Mouse (Mus musculus) right cerebral cortex, postnatal 10 days (tissue): ENCODE measurements around the gene Olfr958.
A peak's percentile ranks its signal among the peaks of the same experiment; 100 is the strongest.

Experiments
- DNase-seq, 2 experiments: peaks; one replicate each; pipeline ENCODE4 v3.0.0; 2021; ENCODE audit warnings: low spot score in 2 of 2

The Olfr958 gene

DNA sequence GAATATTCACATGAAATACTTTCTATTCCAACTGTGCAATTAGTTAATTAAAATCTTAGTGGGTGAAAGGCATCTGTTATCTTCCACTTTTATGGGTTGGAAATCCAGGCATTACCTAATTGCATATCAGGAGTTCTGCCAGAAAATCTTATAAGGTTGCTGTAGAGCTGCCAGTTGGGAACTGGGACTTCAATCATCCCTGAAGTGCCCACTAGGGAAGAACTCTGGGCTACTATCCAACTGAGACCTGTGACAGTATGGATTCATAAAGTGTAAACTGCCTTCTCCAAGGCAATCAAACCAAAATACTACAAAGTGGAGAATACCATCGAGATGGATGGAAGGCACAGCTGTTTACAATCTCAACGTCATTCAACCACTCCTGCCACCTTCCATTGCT lies at the start of gene Olfr958:
Gene Olfr958 (minus strand): TSS at position 109 of the 400 bp plus-strand sequence.
- no peak for DNase-seq

DNA sequence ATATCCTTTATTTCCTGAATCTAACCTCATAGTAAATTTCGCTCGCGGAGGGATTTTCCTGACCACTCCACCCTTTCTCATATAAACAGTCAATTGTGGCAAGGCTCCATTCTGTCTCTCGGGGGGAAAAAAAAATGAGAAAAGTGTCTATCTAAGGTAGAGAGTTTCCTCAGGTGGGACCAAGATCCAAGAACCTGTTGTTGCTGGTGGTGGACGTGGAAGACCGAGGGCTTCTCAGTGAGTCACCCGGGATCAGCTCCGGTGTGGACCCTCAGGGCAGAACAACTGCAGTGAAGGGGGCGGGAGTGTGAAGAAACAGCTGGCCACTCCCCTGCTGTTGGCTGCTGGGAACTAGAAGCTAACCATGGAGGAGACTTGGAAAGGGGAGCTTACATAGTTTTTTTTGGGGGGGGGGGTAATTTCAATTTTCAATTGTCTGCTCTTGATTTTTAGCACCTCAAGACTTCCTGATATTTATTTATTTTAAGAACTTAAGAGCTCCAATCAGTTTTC lies 49.5 kb upstream of the Olfr958 start:
- peak; percentile 24 to 25 for DNase-seq

DNA sequence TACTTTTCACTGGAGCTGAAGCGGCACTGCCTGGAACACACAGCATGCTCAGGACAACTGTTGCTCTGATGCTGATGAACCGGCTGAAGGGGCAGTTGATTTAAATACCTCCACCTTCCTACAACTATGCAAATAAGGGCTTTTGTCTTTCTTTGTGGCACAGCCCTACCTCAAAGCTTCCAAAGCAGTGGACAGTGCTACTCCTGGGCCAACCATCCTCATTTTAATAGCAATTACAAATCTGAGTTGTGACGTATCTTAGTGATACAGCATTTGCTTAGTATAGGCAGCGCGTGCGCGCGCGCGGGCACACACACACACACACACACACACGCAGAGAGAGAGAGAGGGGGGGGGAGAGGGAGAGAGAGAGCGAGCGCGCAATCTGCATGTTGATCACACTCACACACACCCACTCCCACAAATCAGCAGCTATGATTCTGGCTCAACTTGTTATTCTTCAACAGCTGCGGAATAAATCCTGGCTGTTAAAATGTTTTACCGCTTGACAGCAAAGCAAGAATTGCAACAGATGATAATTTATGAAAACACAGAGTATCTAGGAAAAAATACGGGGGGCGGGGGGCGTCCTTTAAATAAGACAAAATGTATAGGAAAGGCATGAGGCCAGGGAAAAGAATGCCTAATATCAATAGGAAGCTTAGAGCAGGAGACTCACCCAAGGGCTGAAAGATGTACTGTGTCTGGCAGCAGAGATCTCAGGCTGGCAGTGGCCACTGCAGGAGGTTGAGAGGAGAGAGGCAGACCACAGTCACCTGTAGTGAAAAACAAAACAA lies 48.9 kb upstream of the Olfr958 start:
- DNase-seq: peak; percentile 63 to 65

DNA sequence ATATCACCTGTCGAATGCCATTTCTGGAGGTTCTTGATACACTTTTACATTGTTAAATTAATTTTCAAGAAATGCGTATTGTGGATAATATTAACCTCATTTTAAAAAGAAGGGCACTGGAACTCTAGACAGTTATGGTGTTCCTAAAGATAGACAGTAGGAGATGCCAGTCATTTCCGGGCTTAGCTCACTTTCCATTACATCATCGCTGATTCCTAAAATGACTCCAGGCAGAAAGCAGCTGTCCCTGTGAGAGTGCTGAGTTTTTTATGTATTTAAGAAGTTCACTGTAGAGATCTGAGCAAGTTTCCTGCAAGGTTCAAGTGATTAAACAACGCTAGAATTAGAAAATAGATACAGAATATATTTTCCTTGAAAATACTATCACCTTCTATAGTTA lies 23.2 kb upstream of the Olfr958 start:
- no peak for DNase-seq

DNA sequence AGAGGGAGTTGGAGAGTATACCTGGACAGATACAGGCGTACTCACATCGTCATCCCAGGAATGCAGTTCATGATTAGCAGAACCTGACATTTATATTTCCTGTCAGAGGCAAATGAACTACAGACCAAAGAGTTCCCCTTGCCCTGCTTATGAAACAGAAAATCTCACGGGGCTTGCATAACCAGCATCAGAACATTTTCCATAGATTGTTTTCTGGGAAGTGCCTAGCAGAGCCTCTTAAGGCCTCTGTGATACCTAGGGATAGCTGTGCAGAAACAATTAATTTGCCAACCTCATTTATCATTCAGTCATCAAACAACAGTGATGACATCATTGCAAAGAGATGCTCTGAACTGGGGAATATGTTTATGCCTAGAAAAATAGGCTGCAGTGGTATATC lies 21.6 kb upstream of the Olfr958 start, which contains the start of gene Olfr959:
Gene Olfr959 (minus strand): TSS at position 101 of the 400 bp plus-strand sequence.
- DNase-seq: no peak

DNA sequence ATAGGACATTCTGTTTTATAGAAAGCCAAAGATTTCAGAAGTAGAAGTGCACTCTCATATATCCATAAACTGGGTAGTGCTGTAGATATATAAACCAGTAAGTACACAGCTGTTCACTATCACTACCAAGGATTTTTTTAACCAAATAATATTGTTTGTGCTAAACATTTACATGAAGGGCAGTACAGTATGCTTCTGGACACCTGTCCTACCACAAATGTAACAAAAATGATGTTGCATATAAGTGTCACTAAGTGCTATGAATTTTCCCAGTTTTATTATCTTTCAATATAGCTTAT lies 4.4 kb upstream of the Olfr958 start:
- no peak for DNase-seq

DNA sequence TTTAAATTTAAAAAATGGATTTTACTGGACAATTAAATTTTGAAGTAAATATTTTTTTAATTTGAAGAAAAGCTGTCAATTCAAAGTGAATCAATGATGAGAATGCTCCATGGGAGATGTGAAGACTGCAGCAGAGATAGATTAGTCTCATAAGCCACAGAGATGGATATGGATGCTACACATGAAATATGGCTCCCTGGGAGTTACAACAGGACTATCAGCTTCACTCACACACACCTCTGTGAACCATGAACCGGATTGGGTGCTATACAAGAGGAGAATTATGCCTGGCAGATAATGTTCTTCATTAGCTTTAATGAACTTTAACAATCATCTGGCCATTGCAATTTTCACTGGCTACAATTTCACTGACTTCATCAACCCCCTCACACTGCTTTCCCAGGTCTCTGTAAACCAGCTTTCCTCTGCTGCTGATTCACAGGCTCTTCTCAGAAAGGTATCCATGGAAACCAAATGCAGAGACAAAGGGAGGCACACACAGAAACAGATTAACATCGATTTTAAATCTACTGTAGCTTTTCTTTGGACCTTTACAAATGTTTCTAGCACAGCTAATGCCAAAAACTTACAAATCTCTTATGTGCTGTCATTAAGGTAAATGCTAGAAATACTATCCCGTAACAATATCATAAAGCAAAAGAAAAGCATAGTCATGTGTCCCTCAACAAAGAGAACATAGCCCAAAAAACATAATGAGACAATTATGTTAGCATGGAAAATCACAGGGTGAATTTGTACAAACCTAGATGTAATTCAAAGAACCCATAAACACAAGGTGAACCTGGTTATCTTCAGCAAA lies 3.9 kb upstream of the Olfr958 start:
- DNase-seq: peak; percentile 27 to 45

DNA sequence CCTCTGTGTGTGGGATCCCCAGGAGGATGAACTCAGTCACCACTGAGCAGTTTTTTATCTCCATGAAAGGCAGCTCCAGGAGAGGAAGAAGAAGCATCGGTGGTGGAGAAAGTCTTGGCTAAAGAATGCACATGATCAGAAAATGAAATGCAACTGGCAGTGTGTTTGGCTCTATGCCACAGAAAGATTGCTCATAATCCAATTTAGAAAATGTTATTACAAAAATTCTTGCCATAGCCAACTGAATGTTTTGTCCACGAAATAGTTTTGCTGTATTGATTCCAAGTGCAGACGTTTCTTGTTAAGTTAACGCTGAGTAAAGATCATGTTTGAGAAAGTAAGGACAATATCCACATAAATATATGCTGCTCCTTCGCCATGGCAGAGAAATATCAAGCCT lies 3.0 kb downstream of the Olfr958 start:
- no peak for DNase-seq

DNA sequence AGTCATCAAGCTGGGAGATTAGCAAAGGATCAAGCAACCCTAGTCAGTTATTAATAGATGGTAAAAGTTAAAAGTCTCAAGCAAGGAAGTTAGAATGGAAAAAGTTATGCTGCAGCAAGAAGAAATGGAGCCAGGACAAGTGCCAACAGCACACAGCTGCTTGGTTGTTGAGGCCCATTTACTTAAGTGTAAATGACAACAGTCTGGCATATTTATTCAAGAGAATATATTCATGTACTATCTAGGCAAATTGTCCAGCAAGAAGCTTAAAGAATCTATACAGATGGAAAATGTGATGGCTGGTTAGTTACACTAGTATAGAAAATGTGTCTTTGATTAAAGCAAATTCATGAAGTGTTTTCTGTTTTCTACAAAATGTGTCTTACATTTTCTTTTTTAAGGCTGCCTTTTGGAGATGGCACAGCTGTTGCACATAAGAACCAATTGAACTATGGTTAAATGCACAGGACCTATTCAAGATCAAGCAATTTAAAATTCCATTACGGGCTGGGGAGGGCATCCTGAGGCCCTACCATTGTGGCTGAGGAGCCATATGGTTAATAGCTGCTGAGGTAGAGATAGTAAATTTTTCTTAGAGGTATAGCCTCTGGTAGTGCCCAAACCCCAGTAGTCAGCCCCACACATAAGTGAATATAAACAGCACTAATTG lies 30.1 kb downstream of the Olfr958 start:
- DNase-seq: peak; percentile 27

DNA sequence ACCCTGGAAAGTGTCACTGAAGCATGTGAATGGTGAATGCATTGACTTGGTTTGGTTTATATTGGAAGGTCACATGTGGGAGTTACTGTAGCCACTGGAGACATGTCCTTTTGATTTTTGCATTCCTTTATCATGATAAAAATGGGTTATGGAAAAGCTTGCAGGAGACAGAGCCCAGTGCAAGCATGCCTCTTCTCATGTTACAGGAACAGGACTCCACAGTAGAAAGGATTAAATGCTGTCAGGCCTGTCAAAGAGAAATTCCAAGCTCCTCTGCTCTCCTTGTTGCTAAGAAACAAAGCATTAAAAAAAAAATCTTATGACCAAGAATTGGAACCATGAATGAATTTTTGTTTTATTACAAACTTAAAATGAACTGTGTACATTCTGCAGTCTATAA lies 35.3 kb downstream of the Olfr958 start:
- DNase-seq: no peak

DNA sequence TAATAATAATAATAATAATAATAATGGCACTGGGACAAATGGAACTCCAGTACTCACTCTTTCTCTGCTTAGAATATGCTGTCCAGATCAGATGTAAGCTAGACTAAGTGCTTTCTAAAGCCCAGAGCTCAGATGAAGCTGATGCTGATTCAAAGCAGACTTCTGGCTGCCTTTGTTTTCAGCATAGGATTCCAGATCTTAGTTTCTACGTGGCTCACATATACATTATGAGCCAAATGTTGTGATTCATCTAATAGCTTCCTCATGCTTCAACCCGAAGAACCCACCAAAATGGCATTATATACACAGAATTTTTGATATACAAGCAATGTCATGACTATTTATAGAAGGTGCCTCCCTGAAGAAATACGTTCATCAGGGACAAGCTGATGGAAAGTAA lies 38.3 kb downstream of the Olfr958 start, which contains the start of gene Olfr957:
Gene Olfr957 (minus strand): TSS at position 279 of the 400 bp plus-strand sequence.
- no peak for DNase-seq

DNA sequence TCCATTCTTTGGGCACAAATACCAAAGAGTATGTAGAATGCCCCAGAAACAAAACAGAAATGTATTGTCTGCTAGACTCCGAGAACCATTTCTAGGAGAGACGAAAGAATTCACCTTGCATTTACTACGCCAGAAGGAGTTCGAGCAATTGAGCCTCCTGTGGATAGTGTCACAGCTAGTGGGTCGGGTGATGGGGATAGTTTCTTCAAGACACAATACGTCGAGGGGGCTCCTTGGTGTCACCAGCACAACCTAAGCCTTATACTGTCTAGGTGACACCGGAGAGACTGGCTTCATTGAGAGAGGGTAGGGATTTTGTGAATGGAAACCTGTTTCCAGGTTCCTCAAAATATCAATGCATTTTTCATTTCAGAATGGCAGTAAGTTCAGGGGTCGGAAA lies 44.4 kb downstream of the Olfr958 start:
- no peak for DNase-seq

DNA sequence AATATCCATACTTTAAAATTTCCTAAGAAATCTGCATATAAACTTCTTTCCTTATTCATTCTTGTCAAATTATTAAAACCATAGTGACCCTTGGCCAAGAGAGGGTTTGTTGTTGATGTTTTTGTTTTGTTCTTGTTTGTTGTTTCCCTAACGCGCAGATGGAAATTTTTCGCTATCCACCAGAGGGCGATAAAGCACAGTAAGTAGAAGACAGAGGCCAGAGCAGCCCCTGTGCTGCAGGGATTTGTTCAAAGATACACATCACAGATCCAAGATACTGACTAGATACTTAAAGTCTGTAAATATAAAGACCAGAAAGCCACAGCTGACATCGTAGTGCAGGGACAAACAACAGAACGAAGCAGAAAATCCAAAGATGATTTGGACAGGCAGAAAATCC lies 44.9 kb downstream of the Olfr958 start:
- peak; percentile 63 to 78 for DNase-seq
